Mouse (Mus musculus) bone marrow macrophage, adult 2 months (primary cell): ENCODE data around the gene Asb5.

Experiments
- CTCF ChIP-seq: IDR thresholded peaks from 2 replicates; pipeline ENCODE4 v1.5.1; 2012; ENCODE audit warnings: low read depth, mild to moderate bottlenecking, low read length, moderate library complexity
- POLR2A ChIP-seq: IDR thresholded peaks from 2 replicates; pipeline ENCODE4 v1.6.1; 2012; ENCODE audit warnings: mild to moderate bottlenecking, low read depth, low read length, borderline replicate concordance

GRCm38 (mm10) chr8:54488437-54488836 lies 40.9 kb upstream of the Asb5 start:
- TF ChIP-seq POLR2A (no peak), CTCF (no peak)
